Mouse (Mus musculus): ENCODE measurements around the gene Leng9.

DNA sequence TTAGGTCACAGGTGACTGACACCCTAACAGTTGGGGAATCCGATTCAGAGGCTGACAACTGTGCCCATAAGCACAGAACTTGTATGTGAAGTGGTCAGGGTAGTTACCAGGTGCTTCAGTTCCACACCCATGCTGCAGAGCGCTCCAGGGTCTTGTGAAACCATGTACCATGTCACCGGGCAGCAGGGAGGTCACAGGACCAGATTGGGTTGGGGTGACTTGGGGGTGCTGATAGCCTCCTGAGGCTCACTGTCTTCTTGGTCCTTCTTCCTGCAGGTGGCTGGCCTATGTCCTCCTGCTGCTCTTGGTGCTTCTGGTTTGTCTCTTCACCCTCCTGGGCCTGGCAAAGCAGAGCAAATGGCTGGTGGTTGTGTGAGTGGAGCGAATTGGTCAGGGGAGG is 22.3 kb downstream of the Leng9 start:
- no peak for TF ChIP-seq POLR2A (IDR thresholded peaks at IDR 0.05; ENCODE audit: extremely low read depth, insufficient read depth, low read length)
- TF ChIP-seq CTCF (IDR thresholded peaks at IDR 0.05; ENCODE audit: low read depth, low read length) = no peak

Data from liver, adult 2 months (tissue).